Mouse (Mus musculus): Measurements from ENCODE around the gene Syce2. TPM values are rescaled to one million over a fixed set of nuclear protein-coding genes. Genes with fewer than 3 reads are reported as not detected.

Gene Syce2
- polyA plus RNA-seq, 1 experiment from 2014 or later = 72.1 TPM

DNA sequence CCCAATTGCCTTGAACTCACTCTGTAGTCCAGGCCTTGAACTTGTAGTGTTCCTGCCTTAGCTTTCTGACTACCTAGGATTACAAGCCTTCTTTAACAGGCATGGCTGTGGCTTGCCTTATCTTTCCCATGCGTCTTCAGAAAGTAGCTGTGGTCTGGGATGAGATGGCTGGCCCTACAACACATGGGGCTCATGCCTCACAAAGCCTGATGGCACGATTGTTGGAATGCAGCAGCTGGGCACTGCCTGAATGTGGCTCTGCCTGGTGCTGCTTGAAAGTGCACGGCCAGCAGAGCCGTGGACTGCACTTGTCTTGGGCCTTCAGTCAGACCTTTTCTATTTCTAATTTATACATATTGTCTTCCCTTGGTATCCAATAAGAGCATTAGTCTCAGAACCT, 12.8 kb downstream of the Syce2 start:
- no peak for ATAC-seq (ENCODE audit: borderline replicate concordance, extremely low read depth, low FRiP score, low TSS enrichment)
- Histone ChIP-seq H3K9ac (no peak overlapping the region), H3K27me3 (no peaks in the 10 kb centered on the region), H3K4me2 (no peak overlapping the region), H3K4me3 (no peak overlapping the region), H3K9me3 (no peaks in the 10 kb centered on the region), H3K27ac (no peak overlapping the region), H3K36me3 (peaks cover 26% of the 10 kb centered on the region), H3K4me1 (no peaks in the 10 kb centered on the region)
- WGBS = 86% methylated on average over 4 of the region's 4 CpGs

DNA sequence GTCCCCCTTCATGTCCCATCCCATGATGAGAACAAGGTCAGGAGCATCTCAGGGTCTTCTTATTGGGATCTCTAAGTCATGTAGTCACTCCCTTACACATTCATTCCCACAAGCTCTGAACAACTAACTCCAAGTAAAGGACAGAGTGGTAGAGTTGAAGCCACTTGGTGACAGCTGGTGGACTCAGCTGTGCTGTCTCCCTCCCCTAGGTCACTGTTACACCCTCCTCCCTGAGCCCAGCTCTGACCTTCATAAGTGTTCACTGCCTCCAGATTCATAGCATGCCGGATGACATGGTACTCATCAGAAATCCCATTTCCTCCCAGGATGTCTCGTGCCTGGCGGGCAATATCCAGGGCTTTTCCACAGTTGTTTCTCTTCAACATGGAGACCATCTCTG, 16.4 kb downstream of the Syce2 start:
- 89% methylated on average over 3 of the region's 3 CpGs for WGBS
- Histone ChIP-seq H3K4me3 (no peak overlapping the region), H3K36me3 (peaks cover 27% of the 10 kb centered on the region), H3K9ac (no peak overlapping the region), H3K9me3 (no peaks in the 10 kb centered on the region), H3K27ac (no peak overlapping the region), H3K27me3 (no peaks in the 10 kb centered on the region), H3K4me1 (peaks cover 10% of the 10 kb centered on the region), H3K4me2 (no peak overlapping the region)
- ATAC-seq (ENCODE audit: borderline replicate concordance, extremely low read depth, low FRiP score, low TSS enrichment) = no peak

- 84% methylated on average over 1 of the region's 1 CpGs for WGBS
- H3K9me3 ChIP-seq = no peaks in the 10 kb centered on the region
- H3K27ac ChIP-seq = no peak overlapping the region
- peaks cover 27% of the 10 kb centered on the region for H3K36me3 ChIP-seq
- H3K9ac ChIP-seq = no peak overlapping the region
- H3K4me1 ChIP-seq = peaks cover 10% of the 10 kb centered on the region
- no peak overlapping the region for H3K4me3 ChIP-seq
- ATAC-seq (ENCODE audit: borderline replicate concordance, extremely low read depth, low FRiP score, low TSS enrichment) = no peak
- H3K27me3 ChIP-seq = no peaks in the 10 kb centered on the region
- H3K4me2 ChIP-seq = no peak overlapping the region
Observed at GRCm38 (mm10) chr8:84889141-84889540, 17.2 kb downstream of the Syce2 start.

GRCm38 (mm10) chr8:84892993-84893708, 21.2 kb downstream of the Syce2 start:
- no peaks in the 10 kb centered on the region for H3K9me3 ChIP-seq
- peak overlapping the region; percentile 73 for H3K4me3 ChIP-seq
- ATAC-seq (ENCODE audit: borderline replicate concordance, extremely low read depth, low FRiP score, low TSS enrichment) = peak; percentile 12
- H3K9ac ChIP-seq = peak overlapping the region; percentile 65
- 8% methylated on average over 31 of the region's 31 CpGs for WGBS
- no peak overlapping the region for H3K27ac ChIP-seq
- peaks cover 11% of the 10 kb centered on the region; the same call in 1 of the 2 replicates for H3K36me3 ChIP-seq
- H3K4me2 ChIP-seq = peak overlapping the region; percentile 81
- no peaks in the 10 kb centered on the region for H3K27me3 ChIP-seq
- peaks cover 10% of the 10 kb centered on the region for H3K4me1 ChIP-seq

GRCm38 (mm10) chr8:84893709-84894134, 21.8 kb downstream of the Syce2 start, which contains the start of gene Gcdh:
Gene Gcdh, minus strand, starts transcription at chr8:84893921.
- peaks cover 10% of the 10 kb centered on the region for H3K4me1 ChIP-seq
- ATAC-seq (ENCODE audit: borderline replicate concordance, extremely low read depth, low FRiP score, low TSS enrichment) = peak; percentile 98
- H3K9me3 ChIP-seq = no peaks in the 10 kb centered on the region
- peak within 1 kb of the TSS; percentile 65 for H3K9ac ChIP-seq
- 0% methylated on average over 11 of the region's 11 CpGs for WGBS
- no peak within 1 kb of the TSS for H3K27ac ChIP-seq
- H3K36me3 ChIP-seq = peaks cover 5% of the 10 kb centered on the region; the same call in 1 of the 2 replicates
- H3K4me2 ChIP-seq = peak within 1 kb of the TSS; percentile 81
- H3K4me3 ChIP-seq = peak within 1 kb of the TSS; percentile 73
- no peaks in the 10 kb centered on the region for H3K27me3 ChIP-seq

GRCm38 (mm10) chr8:84895963-84896362, 24.1 kb downstream of the Syce2 start:
- no peak overlapping the region for H3K4me2 ChIP-seq
- H3K9me3 ChIP-seq = no peaks in the 10 kb centered on the region
- H3K9ac ChIP-seq = no peak overlapping the region
- no peak for ATAC-seq (ENCODE audit: borderline replicate concordance, extremely low read depth, low FRiP score, low TSS enrichment)
- WGBS = 80% methylated on average over 5 of the region's 5 CpGs
- H3K36me3 ChIP-seq = no peaks in the 10 kb centered on the region
- no peaks in the 10 kb centered on the region for H3K27me3 ChIP-seq
- no peak overlapping the region for H3K27ac ChIP-seq
- peaks cover 10% of the 10 kb centered on the region for H3K4me1 ChIP-seq
- H3K4me3 ChIP-seq = no peak overlapping the region

GRCm38 (mm10) chr8:84901071-84901470, 29.2 kb downstream of the Syce2 start:
- H3K36me3 ChIP-seq = no peaks in the 10 kb centered on the region
- ATAC-seq (ENCODE audit: borderline replicate concordance, extremely low read depth, low FRiP score, low TSS enrichment) = no peak
- no peaks in the 10 kb centered on the region for H3K27me3 ChIP-seq
- H3K4me2 ChIP-seq = no peak overlapping the region
- WGBS = 56% methylated on average over 4 of the region's 4 CpGs
- H3K4me1 ChIP-seq = peaks cover 13% of the 10 kb centered on the region
- no peaks in the 10 kb centered on the region for H3K9me3 ChIP-seq
- no peak overlapping the region for H3K27ac ChIP-seq
- H3K9ac ChIP-seq = no peak overlapping the region
- H3K4me3 ChIP-seq = no peak overlapping the region

GRCm38 (mm10) chr8:84901752-84902151, 29.8 kb downstream of the Syce2 start, which contains the start of gene Klf1:
Gene Klf1, plus strand, starts transcription at chr8:84901928.
- peak within 1 kb of the TSS; percentile 90; the same call in 1 of the 2 replicates for H3K27ac ChIP-seq
- 59% methylated on average over 3 of the region's 3 CpGs for WGBS
- no peaks in the 10 kb centered on the region for H3K36me3 ChIP-seq
- H3K4me3 ChIP-seq = peak within 1 kb of the TSS; percentile 73
- peak within 1 kb of the TSS; percentile 99 for H3K4me2 ChIP-seq
- no peaks in the 10 kb centered on the region for H3K9me3 ChIP-seq
- H3K27me3 ChIP-seq = no peaks in the 10 kb centered on the region
- H3K9ac ChIP-seq = peak within 1 kb of the TSS; percentile 88
- no peak for ATAC-seq (ENCODE audit: borderline replicate concordance, extremely low read depth, low FRiP score, low TSS enrichment)
- peaks cover 13% of the 10 kb centered on the region for H3K4me1 ChIP-seq

DNA sequence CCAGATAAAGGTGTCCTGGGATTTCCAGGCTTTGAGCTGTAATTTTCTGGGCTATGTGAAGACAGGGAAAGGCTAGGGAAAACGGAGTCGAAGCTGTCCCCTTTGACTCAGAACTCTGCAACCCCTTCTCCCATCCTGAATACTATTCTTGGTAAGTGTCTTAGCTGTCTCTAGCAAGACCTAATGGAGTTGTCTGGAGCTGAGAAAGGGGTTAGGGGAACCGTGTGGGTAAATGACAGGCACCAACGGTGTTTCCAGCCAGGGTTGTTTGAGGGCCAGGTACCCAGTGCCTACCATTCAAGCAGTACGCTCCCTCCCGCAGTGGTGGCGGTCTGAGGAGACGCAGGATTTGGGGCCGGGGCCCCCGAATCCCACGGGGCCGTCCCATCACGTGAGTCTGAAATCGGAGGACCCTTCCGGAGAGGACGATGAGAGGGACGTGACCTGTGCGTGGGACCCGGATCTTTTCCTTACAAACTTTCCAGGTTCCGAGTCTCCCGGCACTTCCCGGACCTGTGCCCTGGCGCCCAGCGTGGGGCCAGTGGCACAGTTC, 30.5 kb downstream of the Syce2 start:
- Histone ChIP-seq H3K9me3 (no peaks in the 10 kb centered on the region), H3K27me3 (no peaks in the 10 kb centered on the region), H3K4me3 (peak overlapping the region; percentile 73), H3K36me3 (no peaks in the 10 kb centered on the region), H3K9ac (peak overlapping the region; percentile 88), H3K4me1 (peaks cover 13% of the 10 kb centered on the region), H3K4me2 (peak overlapping the region; percentile 99), H3K27ac (peak overlapping the region; percentile 90; the same call in 1 of the 2 replicates)
- peak; percentile 4; the same call in 1 of the 2 replicates for ATAC-seq (ENCODE audit: borderline replicate concordance, extremely low read depth, low FRiP score, low TSS enrichment)
- WGBS = 3% methylated on average over 24 of the region's 24 CpGs

- Histone ChIP-seq H3K27ac (peak overlapping the region; percentile 90), H3K9ac (peak overlapping the region; percentile 88), H3K36me3 (no peaks in the 10 kb centered on the region), H3K4me3 (peak overlapping the region; percentile 73), H3K27me3 (no peaks in the 10 kb centered on the region), H3K4me2 (peak overlapping the region; percentile 99), H3K4me1 (peaks cover 13% of the 10 kb centered on the region), H3K9me3 (no peaks in the 10 kb centered on the region)
- WGBS = under 1% methylated on average over 68 of the region's 68 CpGs
- peak; percentile 89 for ATAC-seq (ENCODE audit: borderline replicate concordance, extremely low read depth, low FRiP score, low TSS enrichment)
Observed at GRCm38 (mm10) chr8:84902920-84903661, 31.2 kb downstream of the Syce2 start.

- Histone ChIP-seq H3K4me2 (no peak overlapping the region), H3K27ac (no peak overlapping the region), H3K4me1 (peaks cover 20% of the 10 kb centered on the region), H3K4me3 (no peak overlapping the region), H3K9ac (no peak overlapping the region), H3K9me3 (no peaks in the 10 kb centered on the region), H3K36me3 (no peaks in the 10 kb centered on the region), H3K27me3 (peaks cover 1% of the 10 kb centered on the region; the same call in 1 of the 2 replicates)
- no peak for ATAC-seq (ENCODE audit: borderline replicate concordance, extremely low read depth, low FRiP score, low TSS enrichment)
- 89% methylated on average over 7 of the region's 7 CpGs for WGBS
Observed at GRCm38 (mm10) chr8:84904351-84904750, 32.4 kb downstream of the Syce2 start.

Measured in lung, embryonic 15.5 days (tissue).